Mouse (Mus musculus): ENCODE measurements around the gene Suclg2.

Gene Suclg2

DNA sequence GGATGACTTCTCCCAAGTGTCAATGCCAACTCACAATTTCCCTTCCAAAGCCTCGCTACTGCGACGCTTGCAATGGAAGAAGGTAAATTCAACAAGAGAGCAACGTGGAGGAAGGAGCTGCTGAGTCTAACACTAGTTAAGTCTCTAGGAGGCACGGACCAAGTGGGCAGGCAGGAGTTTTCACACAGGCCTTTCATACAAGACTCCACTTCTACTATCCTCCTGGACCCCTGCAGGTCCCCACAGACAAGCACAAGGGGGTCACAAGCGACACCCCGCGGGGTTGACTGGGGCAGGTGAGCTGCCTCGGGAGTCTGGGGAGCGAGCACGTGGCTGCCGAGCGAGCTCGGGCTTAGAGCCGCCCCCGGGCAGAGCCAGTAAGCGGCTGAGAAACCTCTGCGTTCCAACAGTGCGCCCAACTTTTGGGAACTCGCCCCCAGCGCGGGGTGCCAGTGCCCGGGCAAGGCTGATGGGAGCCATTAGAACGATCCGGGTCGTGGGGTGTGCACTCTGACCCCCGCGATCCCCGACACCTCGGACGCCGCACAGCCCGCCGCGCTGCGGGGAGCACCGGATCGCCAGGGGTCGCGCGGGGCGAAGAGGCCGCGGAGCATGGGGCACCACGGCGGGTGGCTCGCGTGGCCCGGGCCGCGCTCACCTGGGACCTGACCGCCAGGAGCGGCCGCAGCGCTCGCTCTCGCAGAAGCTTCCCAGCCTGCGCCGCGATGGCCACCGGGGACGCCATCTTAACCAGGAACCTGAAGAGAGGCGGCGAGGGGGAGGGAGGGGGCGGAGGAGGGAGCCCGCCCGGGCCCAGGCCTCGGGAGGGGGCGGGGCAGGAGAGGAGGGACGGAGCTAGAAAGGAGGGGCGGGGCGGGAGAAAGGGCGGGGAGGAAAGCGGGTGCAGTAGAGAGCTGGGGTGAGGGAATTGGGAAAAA lies at the start of gene Suclg2:
TSS of gene Suclg2 (minus strand) at position 770 of the 938 bp plus-strand sequence.
- peak; percentile 35 for DNase-seq

DNA sequence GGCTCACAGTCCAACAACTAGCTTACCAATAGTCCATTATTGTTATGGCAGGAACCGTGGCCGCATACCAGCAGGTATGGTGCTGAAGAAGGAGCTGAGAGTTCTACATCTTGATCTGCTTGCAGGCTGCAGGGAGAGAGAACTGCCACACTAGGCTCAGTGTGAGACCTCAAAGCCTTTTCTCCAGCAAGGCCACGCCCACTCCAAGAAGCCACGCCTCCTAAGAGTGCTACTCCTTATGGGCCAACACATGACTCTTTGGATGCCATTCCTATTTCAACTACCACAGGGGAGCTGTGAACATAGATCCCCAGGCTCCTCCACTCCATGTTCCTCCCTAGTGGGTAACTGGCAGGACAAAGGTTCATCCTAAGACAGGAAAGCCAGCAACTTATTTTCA lies 48.0 kb upstream of the Suclg2 start:
- DNase-seq = no peak

GRCm38 (mm10) chr6:95759558-95760172 lies 41.1 kb upstream of the Suclg2 start:
- DNase-seq = no peak

DNA sequence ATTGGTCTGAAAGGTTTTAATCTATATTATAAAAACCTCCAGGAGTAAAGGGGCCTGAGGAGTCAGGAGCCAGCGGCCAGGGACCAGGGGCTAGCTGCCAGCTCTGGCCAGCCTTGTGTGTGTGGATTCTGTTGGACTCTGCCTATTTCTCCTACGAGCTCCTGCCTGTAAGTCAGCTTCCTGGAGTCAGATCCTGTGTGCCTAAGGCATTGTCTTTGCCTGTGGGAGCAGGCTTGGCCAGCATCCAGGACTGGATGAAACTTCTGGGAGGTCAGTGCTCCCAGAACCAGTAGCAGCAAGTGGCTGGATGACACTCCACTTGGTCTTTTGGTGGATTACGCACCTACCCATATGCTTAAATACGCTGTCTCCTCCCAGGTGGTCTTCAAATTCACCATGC lies 23.8 kb upstream of the Suclg2 start:
- DNase-seq = no peak

DNA sequence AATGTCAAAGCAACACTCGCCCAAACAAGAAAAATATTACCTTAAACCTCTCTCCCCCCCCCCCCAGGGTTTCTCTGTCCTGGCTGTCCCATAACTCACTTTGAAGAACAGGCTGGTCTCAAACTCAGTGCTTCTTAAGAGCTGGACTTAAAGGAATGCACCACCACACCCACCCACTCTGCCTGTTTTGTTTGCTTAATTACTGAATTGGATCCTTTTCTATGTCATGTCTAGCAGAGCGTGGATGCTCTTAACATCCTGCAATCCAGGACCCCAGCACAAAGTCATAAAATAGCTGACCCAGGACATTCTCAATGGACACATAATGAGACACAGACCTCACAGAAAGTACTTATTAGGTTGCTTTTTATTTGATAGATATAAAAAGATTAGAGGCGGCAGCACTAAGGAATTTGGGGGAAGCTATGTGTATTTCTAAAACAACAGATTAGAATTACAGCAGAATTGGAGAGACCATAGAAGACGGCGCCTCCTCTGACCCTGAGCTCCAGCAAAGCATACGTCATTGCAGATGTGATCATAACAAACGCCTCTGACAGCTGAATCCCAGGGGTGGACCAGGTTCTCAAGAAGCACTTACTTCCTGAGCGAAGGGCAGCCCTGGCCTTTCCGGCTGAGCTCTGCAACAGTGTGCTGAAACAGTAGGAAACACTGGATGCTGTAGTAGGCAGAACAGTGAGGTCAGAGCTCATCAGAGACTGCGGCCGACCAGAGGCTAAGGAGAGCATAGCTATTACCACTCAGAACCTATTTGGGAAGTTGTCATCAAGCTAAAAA lies 13.2 kb upstream of the Suclg2 start:
- no peak for DNase-seq

GRCm38 (mm10) chr6:95729399-95729798 lies 10.8 kb upstream of the Suclg2 start:
- no peak for DNase-seq

DNA sequence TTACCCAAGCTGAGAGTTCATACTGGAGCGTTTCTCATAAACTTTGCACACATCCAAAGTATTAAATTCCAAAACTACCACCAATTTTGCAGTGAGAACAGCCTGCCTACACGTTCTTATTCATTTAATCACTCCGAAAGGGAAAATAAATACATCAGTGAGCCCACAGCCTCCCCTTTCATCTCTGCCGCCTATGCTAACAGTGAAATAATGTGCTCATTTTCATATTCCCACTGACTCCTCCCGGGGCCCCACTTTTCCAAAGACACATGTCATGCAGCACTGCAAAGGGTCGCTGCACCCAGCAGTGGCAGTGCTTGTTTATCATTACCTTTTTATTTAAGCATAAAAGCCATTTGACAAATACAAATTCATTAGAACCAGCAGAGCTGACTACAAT lies 6.7 kb upstream of the Suclg2 start:
- DNase-seq = no peak

GRCm38 (mm10) chr6:95723361-95723760 lies 4.8 kb upstream of the Suclg2 start:
- no peak for DNase-seq

DNA sequence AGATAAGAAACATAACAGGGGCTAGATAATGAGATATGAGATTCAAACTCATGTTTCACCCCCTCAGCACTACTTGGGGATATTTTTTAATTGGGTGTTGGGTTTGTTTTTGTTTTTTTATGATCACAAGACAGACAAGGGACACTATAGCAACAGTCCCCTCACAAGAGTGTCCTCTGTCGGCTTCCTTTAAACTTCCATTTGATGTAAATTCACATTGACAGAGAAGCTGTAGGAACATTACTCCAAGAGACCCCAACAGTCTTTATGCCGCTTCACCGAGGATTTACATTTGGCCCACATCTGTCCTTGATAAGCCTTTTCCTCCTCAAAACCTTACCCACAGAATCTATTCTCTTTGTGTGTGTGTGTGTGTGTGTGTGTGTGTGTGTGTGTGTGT lies 1.2 kb upstream of the Suclg2 start:
- no peak for DNase-seq

DNA sequence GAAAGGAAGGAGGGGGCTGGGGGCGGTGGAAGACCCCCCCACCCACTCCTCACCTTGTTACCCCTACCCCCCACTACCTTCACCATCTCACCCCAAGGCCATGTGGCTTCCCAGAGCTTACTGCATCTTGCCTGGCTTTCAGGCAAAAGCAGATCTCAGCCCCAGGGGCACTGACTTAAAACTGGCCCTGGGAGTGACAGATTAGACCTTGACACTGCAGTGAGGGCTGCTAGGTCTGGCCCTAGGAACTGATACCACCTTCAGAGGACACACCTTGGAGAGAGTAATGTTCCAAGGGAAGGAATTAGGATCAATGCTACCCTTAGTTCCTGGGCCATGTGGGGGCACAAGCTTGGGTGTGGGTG lies 351 bp upstream of the Suclg2 start:
- DNase-seq = no peak

- DNase-seq = no peak
Measured at GRCm38 (mm10) chr6:95717071-95717470, 1.5 kb downstream of the Suclg2 start.

DNA sequence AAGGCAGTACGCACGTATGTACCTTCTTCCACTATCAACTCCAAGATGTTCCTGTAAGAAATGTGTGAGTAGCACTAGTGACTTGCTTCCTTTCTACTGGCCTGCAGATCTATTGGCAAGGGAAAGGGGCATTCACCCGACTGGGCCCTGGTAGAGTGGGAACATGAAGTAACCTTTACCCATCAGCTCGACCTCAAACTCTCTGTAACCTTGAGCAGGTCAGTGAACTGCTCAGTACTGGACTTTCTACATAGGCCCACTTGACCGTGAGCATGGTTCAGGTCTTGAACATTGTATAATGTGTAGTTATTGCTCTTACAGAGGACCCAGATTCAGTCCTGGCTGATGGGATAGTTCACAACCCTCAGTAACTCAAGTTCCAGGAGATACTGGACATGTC lies 2.1 kb downstream of the Suclg2 start:
- no peak for DNase-seq

GRCm38 (mm10) chr6:95713245-95713644 lies 5.4 kb downstream of the Suclg2 start:
- no peak for DNase-seq

DNA sequence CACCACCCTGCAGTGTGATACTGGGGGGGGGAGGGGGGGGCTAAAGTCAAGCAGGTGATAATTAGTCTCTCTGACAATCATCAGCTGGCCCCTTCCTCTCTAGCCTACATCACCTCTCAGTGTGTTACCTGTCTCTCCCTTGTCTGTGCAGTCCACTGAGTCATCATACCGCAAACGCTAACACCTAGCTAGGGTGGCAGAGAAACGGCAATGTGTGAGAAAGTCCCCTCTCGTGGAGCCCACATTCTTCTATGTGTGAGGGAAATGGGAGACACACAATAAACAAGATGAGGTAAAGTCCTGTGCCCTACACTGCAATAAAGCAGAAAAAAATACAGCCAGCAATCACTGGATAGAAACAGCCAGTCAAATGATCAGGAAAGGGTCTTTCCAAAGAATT lies 6.5 kb downstream of the Suclg2 start:
- no peak for DNase-seq

DNA sequence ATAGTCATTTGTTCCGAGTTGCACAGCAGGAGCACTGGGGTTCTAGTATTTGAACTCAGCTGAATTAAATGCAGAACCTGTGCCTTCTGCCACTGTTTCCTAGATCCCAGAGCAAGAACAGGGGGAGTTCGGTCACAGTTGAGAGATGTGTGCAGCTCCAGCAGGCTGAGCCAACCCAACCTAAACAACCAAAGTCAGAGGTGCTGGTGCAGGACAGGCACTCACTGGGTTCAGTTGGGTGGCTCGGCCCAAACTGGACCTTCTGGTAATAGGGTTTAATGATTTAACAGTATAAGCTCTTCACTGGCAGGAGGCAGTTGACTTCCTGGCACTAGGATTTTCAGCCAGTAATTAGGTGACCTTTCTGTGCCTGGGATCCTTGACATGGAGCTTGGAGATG lies 6.9 kb downstream of the Suclg2 start:
- no peak for DNase-seq

GRCm38 (mm10) chr6:95710886-95711285 lies 7.7 kb downstream of the Suclg2 start:
- DNase-seq = no peak

DNA sequence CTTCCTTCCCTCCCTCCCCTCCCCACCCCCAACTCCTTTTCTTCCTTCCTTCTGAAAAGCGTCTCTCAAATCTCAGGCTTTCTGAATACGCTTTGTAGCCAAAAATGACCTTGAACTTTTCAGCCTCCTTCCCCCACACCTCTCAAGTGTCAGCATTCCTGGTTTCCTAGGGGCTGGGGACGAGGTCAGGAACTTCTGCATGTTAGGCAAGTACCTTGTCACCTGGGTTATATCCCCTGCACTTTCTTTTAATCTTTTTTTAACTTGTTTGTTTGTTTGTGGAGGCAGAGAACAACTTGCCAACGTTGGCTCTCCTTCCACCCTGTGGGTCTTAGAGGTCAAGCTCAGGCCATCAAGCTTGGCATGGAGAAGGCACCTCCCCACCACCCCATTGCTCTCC lies 9.1 kb downstream of the Suclg2 start:
- no peak for DNase-seq

- DNase-seq = no peak
Measured at GRCm38 (mm10) chr6:95709106-95709505, 9.5 kb downstream of the Suclg2 start.

DNA sequence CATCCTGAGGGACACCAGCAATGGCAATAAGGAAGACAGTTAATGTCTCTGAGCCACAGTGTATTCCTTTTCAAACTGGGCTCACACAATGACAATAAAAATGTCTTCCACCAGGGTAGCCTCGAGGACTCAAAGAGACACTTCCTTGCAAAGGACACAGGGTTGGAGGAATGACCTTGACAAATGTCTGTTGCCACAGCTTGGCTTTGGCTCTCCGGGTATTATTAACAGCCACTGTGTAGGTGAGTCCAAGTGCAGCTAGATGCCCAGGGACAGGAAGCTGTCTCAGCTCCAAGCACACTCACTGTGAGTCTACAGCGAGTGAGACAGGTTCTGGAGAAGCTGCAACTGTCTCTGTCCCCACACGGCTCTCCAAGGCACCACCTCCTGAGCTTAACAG lies 14.0 kb downstream of the Suclg2 start:
- no peak for DNase-seq

GRCm38 (mm10) chr6:95702200-95702599 lies 16.4 kb downstream of the Suclg2 start:
- no peak for DNase-seq

DNA sequence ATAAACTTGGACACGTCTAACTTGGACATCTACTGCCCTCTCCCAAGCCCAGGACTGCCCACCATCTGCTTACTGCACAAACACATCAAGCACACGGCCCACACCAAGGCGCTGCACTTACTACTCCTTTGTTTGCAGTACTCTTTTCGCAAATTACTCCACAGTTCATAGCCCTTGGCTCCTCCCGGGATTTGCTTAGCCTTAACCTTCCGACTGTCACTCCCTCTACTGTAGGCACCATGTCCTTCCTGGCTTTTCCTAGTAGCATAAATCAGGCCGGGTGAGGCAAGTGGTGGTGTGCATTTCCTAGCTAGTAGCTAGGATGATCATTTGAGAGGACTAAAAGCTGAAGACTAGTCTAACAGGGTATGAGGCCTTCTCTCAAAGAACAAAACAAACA lies 16.8 kb downstream of the Suclg2 start:
- DNase-seq = no peak

DNA sequence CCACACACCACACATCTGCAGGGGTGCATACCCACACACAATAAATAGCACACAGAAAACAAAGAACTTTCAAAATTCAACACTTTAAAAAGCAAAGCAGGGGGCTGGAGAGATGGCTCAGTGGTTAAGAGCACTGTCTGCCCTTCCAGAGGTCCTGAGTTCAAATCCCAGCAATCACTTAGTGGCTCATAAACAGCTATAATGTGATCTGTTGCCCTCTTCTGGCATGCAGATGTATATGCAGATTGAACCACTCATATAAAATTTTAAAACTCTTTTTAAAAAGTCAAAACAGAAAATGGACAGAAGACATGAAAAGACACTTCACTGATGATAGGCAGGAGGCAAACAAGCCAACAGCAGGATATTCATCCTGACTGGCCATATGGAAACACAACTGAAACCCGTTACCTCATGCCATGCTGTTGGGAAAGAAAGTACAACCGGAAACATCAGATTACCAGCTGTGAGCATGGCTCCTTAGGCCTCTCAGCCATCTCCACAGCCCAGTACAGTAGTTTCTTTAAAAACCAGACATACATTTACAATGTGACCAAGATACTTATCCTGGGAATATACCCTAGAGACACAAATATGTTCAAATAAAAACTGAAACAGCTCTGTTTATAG lies 17.5 kb downstream of the Suclg2 start:
- no peak for DNase-seq

GRCm38 (mm10) chr6:95700191-95700590 lies 18.4 kb downstream of the Suclg2 start:
- DNase-seq = no peak

Data from cerebellum, adult 8-10 months (tissue).